Mouse (Mus musculus): Measurements from ENCODE around the gene Gm45062. TPM values are rescaled to one million over a fixed set of nuclear protein-coding genes. Genes with fewer than 3 reads are reported as not detected.

Gm45062 gene
- total RNA-seq (2021) = 1 to 10 TPM; 2.3 to 4.6 TPM
- long read RNA-seq, experiment 1, partial matches to known transcripts = 0 of 1 reads
- long read RNA-seq, experiment 1, other reads (novel, unspliced or antisense) = 1 of 1 reads
- long read RNA-seq, experiment 2, partial matches to known transcripts = 3 of 4 reads
- long read RNA-seq, experiment 2, other reads (novel, unspliced or antisense) = 1 of 4 reads

- peak; percentile 98 for DNase-seq (ENCODE audit: low spot score in 2 of 2)
- peak; percentile 2; the same call in 1 of the 2 replicates for TF ChIP-seq CTCF (conservative IDR thresholded peaks at IDR 0.05)
- peak within 1 kb of the TSS; percentile 98 for H3K4me3 ChIP-seq
- peak within 1 kb of the TSS; percentile 95 for H3K27ac ChIP-seq
These were observed at the start of gene Gm45062, which contains the start of the genes Rpa3 and Umad1 for GRCm38 (mm10) chr6:8259004-8259666. TSS of gene Gm45062 (plus strand) at chr6:8259450. TSS of gene Rpa3 (minus strand) at chr6:8259173. TSS of gene Umad1 (plus strand) at chr6:8259288.

- TF ChIP-seq CTCF (conservative IDR thresholded peaks at IDR 0.05) = no peak
- no peak for DNase-seq (ENCODE audit: low spot score in 2 of 2)
- peak overlapping the region; percentile 98 for H3K27ac ChIP-seq
- peak overlapping the region; percentile 88 for H3K4me3 ChIP-seq
These were observed 49.4 kb upstream of the Gm45062 start for GRCm38 (mm10) chr6:8209866-8210186.

GRCm38 (mm10) chr6:8210661-8211060 is 48.6 kb upstream of the Gm45062 start:
- peak overlapping the region; percentile 88; the same call in 1 of the 2 replicates for H3K4me3 ChIP-seq
- no peak for TF ChIP-seq CTCF (conservative IDR thresholded peaks at IDR 0.05)
- no peak for DNase-seq (ENCODE audit: low spot score in 2 of 2)
- H3K27ac ChIP-seq = no peak overlapping the region

GRCm38 (mm10) chr6:8227035-8227434 is 32.2 kb upstream of the Gm45062 start:
- peak overlapping the region; percentile 69; the same call in 1 of the 2 replicates for H3K27ac ChIP-seq
- TF ChIP-seq CTCF (conservative IDR thresholded peaks at IDR 0.05) = peak; percentile 42
- peak; percentile 37 to 41 for DNase-seq (ENCODE audit: low spot score in 2 of 2)
- no peak overlapping the region for H3K4me3 ChIP-seq

GRCm38 (mm10) chr6:8228596-8228995 is 30.7 kb upstream of the Gm45062 start:
- no peak for TF ChIP-seq CTCF (conservative IDR thresholded peaks at IDR 0.05)

GRCm38 (mm10) chr6:8258316-8258715 is 934 bp upstream of the Gm45062 start:
- no peak for TF ChIP-seq CTCF (conservative IDR thresholded peaks at IDR 0.05)
- H3K27ac ChIP-seq = peak overlapping the region; percentile 89
- H3K4me3 ChIP-seq = peak overlapping the region; percentile 98
- DNase-seq (ENCODE audit: low spot score in 2 of 2) = no peak

More at GRCm38 (mm10) chr6:8228596-8228995, 30.7 kb upstream of the Gm45062 start:
- H3K27ac ChIP-seq = 0 out of 2 replicates have a peak overlapping the region, but pooled peaks have one; percentile 23
- no peak for DNase-seq (ENCODE audit: low spot score in 2 of 2)
- H3K4me3 ChIP-seq = no peak overlapping the region

GRCm38 (mm10) chr6:8259667-8260044 is 406 bp downstream of the Gm45062 start:
- peak overlapping the region; percentile 98 for H3K4me3 ChIP-seq
- no peak for TF ChIP-seq CTCF (conservative IDR thresholded peaks at IDR 0.05)
- peak overlapping the region; percentile 95 for H3K27ac ChIP-seq
- DNase-seq (ENCODE audit: low spot score in 2 of 2) = peak in 1 of 2 experiments; percentile 24

- H3K27ac ChIP-seq = no peak overlapping the region
- no peak for DNase-seq (ENCODE audit: low spot score in 2 of 2)
- TF ChIP-seq CTCF (conservative IDR thresholded peaks at IDR 0.05) = no peak
These were observed 11.8 kb downstream of the Gm45062 start for GRCm38 (mm10) chr6:8271047-8271446.

GRCm38 (mm10) chr6:8274387-8275054 is 15.3 kb downstream of the Gm45062 start:
- Histone ChIP-seq H3K4me3 (no peak overlapping the region), H3K27ac (peak overlapping the region; percentile 71)
- TF ChIP-seq CTCF (conservative IDR thresholded peaks at IDR 0.05) = peak; percentile 83
- DNase-seq (ENCODE audit: low spot score in 2 of 2) = peak in 1 of 2 experiments; percentile 39

More at GRCm38 (mm10) chr6:8271047-8271446, 11.8 kb downstream of the Gm45062 start:
- H3K4me3 ChIP-seq = no peak overlapping the region

GRCm38 (mm10) chr6:8275098-8275497 is 15.8 kb downstream of the Gm45062 start:
- peak; percentile 82 for TF ChIP-seq CTCF (conservative IDR thresholded peaks at IDR 0.05)
- H3K4me3 ChIP-seq = no peak overlapping the region
- H3K27ac ChIP-seq = peak overlapping the region; percentile 71
- peak; percentile 76 to 79 for DNase-seq (ENCODE audit: low spot score in 2 of 2)

GRCm38 (mm10) chr6:8276431-8276830 is 17.2 kb downstream of the Gm45062 start:
- H3K27ac ChIP-seq = no peak overlapping the region
- no peak for TF ChIP-seq CTCF (conservative IDR thresholded peaks at IDR 0.05)
- no peak for DNase-seq (ENCODE audit: low spot score in 2 of 2)
- no peak overlapping the region for H3K4me3 ChIP-seq

- peak; percentile 55 for TF ChIP-seq CTCF (conservative IDR thresholded peaks at IDR 0.05)
- DNase-seq (ENCODE audit: low spot score in 2 of 2) = no peak
- Histone ChIP-seq H3K4me3 (no peak overlapping the region), H3K27ac (no peak overlapping the region)
These were observed 19.3 kb downstream of the Gm45062 start for GRCm38 (mm10) chr6:8278426-8279002.

GRCm38 (mm10) chr6:8283255-8283654 is 24.0 kb downstream of the Gm45062 start:
- DNase-seq (ENCODE audit: low spot score in 2 of 2) = no peak
- no peak for TF ChIP-seq CTCF (conservative IDR thresholded peaks at IDR 0.05)
- H3K27ac ChIP-seq = no peak overlapping the region
- no peak overlapping the region for H3K4me3 ChIP-seq

Data from layer of hippocampus, adult 2 months (tissue).